Mouse (Mus musculus) heart, postnatal 36 days (tissue): ENCODE data around the gene Chchd6. TPM values are rescaled to one million over a fixed set of nuclear protein-coding genes. Genes with fewer than 3 reads are reported as not detected.

Experiments used
- DNase-seq, 2 experiments: peaks; one replicate each; pipeline ENCODE4 v3.0.0; 2021 to 2022
- intact Hi-C: fragments of 180-260 bp; cut with DNase I; formaldehyde crosslinking; loops from one replicate; pipeline ENCODE4 v1.15.1; 2025
- total RNA-seq, 2 experiments: library from RNA; stranded (reverse); gene quantifications; 2 replicates each; pipeline ENCODE4 v1.2.3; 2021

Gene Chchd6
- total RNA-seq, 2 experiments from 2014 or later: 9.6 to 11.2 TPM

GRCm38 (mm10) chr6:89364342-89364741 lies 231.1 kb downstream of the Chchd6 start:
- intact Hi-C loops: loop anchor here (5.0 kb wide), 3 partner anchors 88 to 437 kb away; partner anchors contain the start of gene Chchd6
- no peak for DNase-seq

GRCm38 (mm10) chr6:89363107-89363451 lies 232.4 kb downstream of the Chchd6 start:
- intact Hi-C loops: loop anchor here (1.0 to 5.0 kb wide), 6 partner anchors 89 to 436 kb away; partner anchors contain the start of gene Chchd6
- no peak for DNase-seq

GRCm38 (mm10) chr6:89362281-89363106 lies 233.0 kb downstream of the Chchd6 start, which contains the start of gene Plxna1:
Gene Plxna1, minus strand, starts transcription at chr6:89362620.
- DNase-seq: peak; percentile 64 to 73
- intact Hi-C loops: loop anchor here (1.0 to 5.0 kb wide), 6 partner anchors 90 to 435 kb away; partner anchors contain the start of gene Chchd6

- peak; percentile 48 to 66 for DNase-seq
- intact Hi-C loops: loop anchor here (2.0 to 5.0 kb wide), 5 partner anchors 91 to 434 kb away; partner anchors contain the start of gene Chchd6
Observed at GRCm38 (mm10) chr6:89361418-89362280, 233.8 kb downstream of the Chchd6 start.

- intact Hi-C loops: loop anchor here (5.0 kb wide), 3 partner anchors 91 to 434 kb away; partner anchors contain the start of gene Chchd6
Observed at GRCm38 (mm10) chr6:89360709-89361417, 234.6 kb downstream of the Chchd6 start.

GRCm38 (mm10) chr6:89359771-89360708 lies 235.4 kb downstream of the Chchd6 start:
- peak in 1 of 2 experiments; percentile 40 for DNase-seq

More at GRCm38 (mm10) chr6:89360709-89361417, 234.6 kb downstream of the Chchd6 start:
- DNase-seq: no peak

GRCm38 (mm10) chr6:89359192-89359591 lies 236.3 kb downstream of the Chchd6 start:
- intact Hi-C loops: no loop called here
- no peak for DNase-seq

More at GRCm38 (mm10) chr6:89359771-89360708, 235.4 kb downstream of the Chchd6 start:
- intact Hi-C loops: loop anchor here (5.0 kb wide), 3 partner anchors 92 to 433 kb away; partner anchors contain the start of gene Chchd6

- intact Hi-C loops: no loop called here
- no peak for DNase-seq
Observed at GRCm38 (mm10) chr6:89355661-89356060, 239.8 kb downstream of the Chchd6 start.

- no peak for DNase-seq
- intact Hi-C loops: loop anchor here (5.0 kb wide), 1 partner anchor 117 kb away; no protein-coding TSS in a partner anchor
Observed at GRCm38 (mm10) chr6:89354726-89355125, 240.7 kb downstream of the Chchd6 start.

- intact Hi-C loops: loop anchor here (5.0 kb wide), 1 partner anchor 117 kb away; no protein-coding TSS in a partner anchor
- DNase-seq: no peak
Observed at GRCm38 (mm10) chr6:89354076-89354475, 241.4 kb downstream of the Chchd6 start.

- intact Hi-C loops: loop anchor here (5.0 kb wide), 1 partner anchor 116 kb away; no protein-coding TSS in a partner anchor
- no peak for DNase-seq
Observed at GRCm38 (mm10) chr6:89353101-89353500, 242.4 kb downstream of the Chchd6 start.

GRCm38 (mm10) chr6:89351441-89352137 lies 243.9 kb downstream of the Chchd6 start:
- intact Hi-C loops: loop anchor here (5.0 kb wide), 1 partner anchor 114 kb away; no protein-coding TSS in a partner anchor
- DNase-seq: peak; percentile 51 to 71

- intact Hi-C loops: loop anchor here (5.0 kb wide), 1 partner anchor 113 kb away; no protein-coding TSS in a partner anchor
- DNase-seq: no peak
Observed at GRCm38 (mm10) chr6:89350520-89350919, 244.9 kb downstream of the Chchd6 start.

- intact Hi-C loops: loop anchor here (5.0 kb wide), 1 partner anchor 113 kb away; no protein-coding TSS in a partner anchor
- DNase-seq: peak in 1 of 2 experiments; percentile 38
Observed at GRCm38 (mm10) chr6:89350037-89350515, 245.4 kb downstream of the Chchd6 start.

- intact Hi-C loops: loop anchor here (5.0 kb wide), 1 partner anchor 204 kb away; no protein-coding TSS in a partner anchor
- no peak for DNase-seq
Observed at GRCm38 (mm10) chr6:89348363-89348762, 247.1 kb downstream of the Chchd6 start.

GRCm38 (mm10) chr6:89347792-89348191 lies 247.7 kb downstream of the Chchd6 start:
- intact Hi-C loops: loop anchor here (5.0 kb wide), 1 partner anchor 205 kb away; no protein-coding TSS in a partner anchor
- DNase-seq: no peak

- intact Hi-C loops: loop anchor here (5.0 kb wide), 1 partner anchor 206 kb away; no protein-coding TSS in a partner anchor
- DNase-seq: no peak
Observed at GRCm38 (mm10) chr6:89345855-89346254, 249.6 kb downstream of the Chchd6 start.

GRCm38 (mm10) chr6:89345486-89345785 lies 250.0 kb downstream of the Chchd6 start:
- intact Hi-C loops: loop anchor here (5.0 kb wide), 1 partner anchor 207 kb away; no protein-coding TSS in a partner anchor
- no peak for DNase-seq
